Mouse (Mus musculus): ENCODE measurements around the gene Gmip.

Gmip gene

GRCm38 (mm10) chr8:69803366-69803765, 5.1 kb upstream of the Gmip start:
- no peak for DNase-seq (ENCODE audit: low read depth, low spot score)

GRCm38 (mm10) chr8:69804537-69804936, 3.9 kb upstream of the Gmip start:
- no peak for DNase-seq (ENCODE audit: low read depth, low spot score)

- DNase-seq (ENCODE audit: low read depth, low spot score): no peak
Observed at GRCm38 (mm10) chr8:69805086-69805485, 3.4 kb upstream of the Gmip start.

GRCm38 (mm10) chr8:69805491-69805890, 3.0 kb upstream of the Gmip start:
- DNase-seq (ENCODE audit: low read depth, low spot score): no peak

GRCm38 (mm10) chr8:69807236-69807635, 1.2 kb upstream of the Gmip start:
- DNase-seq (ENCODE audit: low read depth, low spot score): no peak

- peak; percentile 14 for DNase-seq (ENCODE audit: low read depth, low spot score)
Observed at GRCm38 (mm10) chr8:69808864-69809403, 455 bp downstream of the Gmip start.

GRCm38 (mm10) chr8:69809820-69810219, 1.3 kb downstream of the Gmip start:
- no peak for DNase-seq (ENCODE audit: low read depth, low spot score)

- DNase-seq (ENCODE audit: low read depth, low spot score): no peak
Observed at GRCm38 (mm10) chr8:69814881-69815280, 6.4 kb downstream of the Gmip start.

GRCm38 (mm10) chr8:69815396-69815795, 6.9 kb downstream of the Gmip start:
- DNase-seq (ENCODE audit: low read depth, low spot score): no peak

- no peak for DNase-seq (ENCODE audit: low read depth, low spot score)
Observed at GRCm38 (mm10) chr8:69820466-69820865, 12.0 kb downstream of the Gmip start.

GRCm38 (mm10) chr8:69821971-69822385, 13.5 kb downstream of the Gmip start:
- peak; percentile 5 for DNase-seq (ENCODE audit: low read depth, low spot score)

- DNase-seq (ENCODE audit: low read depth, low spot score): peak; percentile 24
Observed at GRCm38 (mm10) chr8:69822386-69823191, 14.1 kb downstream of the Gmip start, which contains the start of gene Lpar2. Gene Lpar2 (plus strand): TSS chr8:69822429.

GRCm38 (mm10) chr8:69826371-69826770, 17.9 kb downstream of the Gmip start:
- DNase-seq (ENCODE audit: low read depth, low spot score): no peak

GRCm38 (mm10) chr8:69832298-69832853, 23.9 kb downstream of the Gmip start, which contains the start of gene Pbx4:
Gene Pbx4 (plus strand): TSS chr8:69832491.
- peak; percentile 64 for DNase-seq (ENCODE audit: low read depth, low spot score)

GRCm38 (mm10) chr8:69837057-69837682, 28.7 kb downstream of the Gmip start:
- no peak for DNase-seq (ENCODE audit: low read depth, low spot score)

GRCm38 (mm10) chr8:69847167-69848065, 38.9 kb downstream of the Gmip start:
- no peak for DNase-seq (ENCODE audit: low read depth, low spot score)

GRCm38 (mm10) chr8:69848951-69849350, 40.5 kb downstream of the Gmip start:
- DNase-seq (ENCODE audit: low read depth, low spot score): no peak

- DNase-seq (ENCODE audit: low read depth, low spot score): no peak
Observed at GRCm38 (mm10) chr8:69849899-69850298, 41.4 kb downstream of the Gmip start.

- DNase-seq (ENCODE audit: low read depth, low spot score): no peak
Observed at GRCm38 (mm10) chr8:69850926-69851506, 42.5 kb downstream of the Gmip start.

GRCm38 (mm10) chr8:69853869-69854268, 45.4 kb downstream of the Gmip start:
- DNase-seq (ENCODE audit: low read depth, low spot score): no peak

- DNase-seq (ENCODE audit: low read depth, low spot score): no peak
Observed at GRCm38 (mm10) chr8:69860807-69861206, 52.3 kb downstream of the Gmip start.
